ENCODE assay signal across 22 mouse cellular contexts in genomic region chr5:13908257-13908656, GRCm38 (mm10).
DNase-seq lines count a peak whose midpoint lies in the region; ATAC-seq and TF ChIP-seq lines count a peak whose summit lies in the region.
"Had no signal": no experiment of that assay in that cellular context is flagged by ENCODE, and none has a peak within 500 bp of the region (broad histone marks: within the 10 kb centered on the region; RNA-seq: fewer than 3 reads in every experiment).

No protein-coding gene starts in this region.

- H3K4me3 ChIP-seq in kidney, embryonic 15.5 days (replicated peaks): no peak overlapping the region
- H3K4me3 ChIP-seq in myocyte: no peak overlapping the region
- H3K4me3 ChIP-seq: forebrain, embryonic 13.5 days; heart, embryonic 15.5 days; hindbrain, embryonic 15.5 days; intestine, embryonic 15.5 days; liver, embryonic 12.5 days; midbrain, embryonic 12.5 days had no signal

- H3K4me1 ChIP-seq in kidney, embryonic 15.5 days: no peaks in the 10 kb centered on the region
- H3K4me1 ChIP-seq: forebrain, embryonic 13.5 days; heart, embryonic 15.5 days; hindbrain, embryonic 15.5 days; intestine, embryonic 15.5 days; liver, embryonic 12.5 days; midbrain, embryonic 12.5 days had no signal

- H3K36me3 ChIP-seq in kidney, embryonic 15.5 days: no peaks in the 10 kb centered on the region
- no peaks in the 10 kb centered on the region for H3K36me3 ChIP-seq in myocyte (ENCODE audit: control insufficient read depth, insufficient read depth)
- H3K36me3 ChIP-seq: heart, embryonic 15.5 days; hindbrain, embryonic 15.5 days; intestine, embryonic 15.5 days; liver, embryonic 12.5 days; midbrain, embryonic 12.5 days had no signal

- no peak for TF ChIP-seq POLR2A in myocyte (IDR thresholded peaks at IDR 0.05; ENCODE audit: insufficient read length, low read depth)

- DNase-seq in kidney, postnatal 14 days: no peak
- peak; percentile 57 for DNase-seq in embryo, embryonic 10 days (ENCODE audit: low spot score)
- DNase-seq in hindlimb bud, embryonic 11.5 days (ENCODE audit: extremely low spot score, low read depth, low spot score): peak; percentile 64
- no peak for DNase-seq in B cell, adult 2 months
- no peak for DNase-seq in left cerebral cortex, adult 18-20 months (ENCODE audit: low spot score in 2 of 2)
- DNase-seq: adrenal gland, adult 2 months; cerebellum, adult 8-10 months; cerebellum, postnatal 36 days; heart, postnatal 4 days; kidney, postnatal 36 days; lung, adult 18-20 months; lung, postnatal 10 days; retina, postnatal 1 day; right cerebral cortex, postnatal 25 days had no signal

- no peaks in the 10 kb centered on the region for H3K27me3 ChIP-seq in kidney, embryonic 15.5 days
- no peaks in the 10 kb centered on the region for H3K27me3 ChIP-seq in myocyte (ENCODE audit: control insufficient read depth, insufficient read depth, insufficient read length)
- H3K27me3 ChIP-seq: forebrain, embryonic 13.5 days; heart, embryonic 15.5 days; hindbrain, embryonic 15.5 days; intestine, embryonic 15.5 days; liver, embryonic 12.5 days; midbrain, embryonic 12.5 days had no signal

- no peak overlapping the region for H3K27ac ChIP-seq in kidney, embryonic 15.5 days
- H3K27ac ChIP-seq: forebrain, embryonic 13.5 days; heart, embryonic 15.5 days; hindbrain, embryonic 15.5 days; intestine, embryonic 15.5 days; liver, embryonic 12.5 days; midbrain, embryonic 12.5 days had no signal

- H3K9ac ChIP-seq in kidney, embryonic 15.5 days: no peak overlapping the region
- H3K9ac ChIP-seq: forebrain, embryonic 13.5 days; heart, embryonic 15.5 days; hindbrain, embryonic 15.5 days; intestine, embryonic 15.5 days; liver, embryonic 12.5 days; midbrain, embryonic 12.5 days had no signal

- 16% methylated on average over 3 of the region's 3 CpGs for WGBS in kidney, embryonic 15.5 days

- H3ac ChIP-seq in myocyte (ENCODE audit: control insufficient read depth, insufficient read length): no peak overlapping the region

- no peaks in the 10 kb centered on the region for H3K9me3 ChIP-seq in kidney, embryonic 15.5 days (replicated peaks)
- H3K9me3 ChIP-seq: forebrain, embryonic 13.5 days; heart, embryonic 15.5 days; hindbrain, embryonic 15.5 days; intestine, embryonic 15.5 days; liver, embryonic 12.5 days; midbrain, embryonic 12.5 days had no signal

- no peaks in the 10 kb centered on the region for H3K79me2 ChIP-seq in myocyte (ENCODE audit: control insufficient read depth, insufficient read depth)

- ATAC-seq in kidney, embryonic 15.5 days (replicated peaks; ENCODE audit: low FRiP score): peak; percentile 43; the same call in 1 of the 2 replicates
- ATAC-seq: forebrain, embryonic 13.5 days; intestine, embryonic 15.5 days; liver, embryonic 12.5 days had no signal

- H3K4me2 ChIP-seq in kidney, embryonic 15.5 days: no peak overlapping the region
- H3K4me2 ChIP-seq in myocyte (ENCODE audit: low read depth): no peak overlapping the region
- H3K4me2 ChIP-seq: forebrain, embryonic 13.5 days; heart, embryonic 15.5 days; hindbrain, embryonic 15.5 days; intestine, embryonic 15.5 days; liver, embryonic 12.5 days; midbrain, embryonic 12.5 days had no signal

TF ChIP-seq in myocyte, 11 proteins besides CTCF, POLR2A, EP300 and RAD21:
- no peak for TF ChIP-seq REST (IDR thresholded peaks at IDR 0.05; ENCODE audit: insufficient read depth, insufficient read length)
- TF ChIP-seq TCF3 (IDR thresholded peaks at IDR 0.05; ENCODE audit: insufficient read length, low read depth): peak; percentile 54
- TF ChIP-seq POLR2AphosphoS2 (IDR thresholded peaks at IDR 0.05; ENCODE audit: insufficient read length, low read depth): no peak
- TF ChIP-seq SRF (IDR thresholded peaks at IDR 0.05; ENCODE audit: control insufficient read depth, insufficient read length, low read depth): no peak
- peak; percentile 36 to 93 (median 89) for TF ChIP-seq MYOD1 (IDR thresholded peaks at IDR 0.05; ENCODE audit: control insufficient read depth in 1 of 3, insufficient read length in 2 of 3, low read depth in 2 of 3)
- no peak for TF ChIP-seq CEBPB (IDR thresholded peaks at IDR 0.05; ENCODE audit: insufficient read depth, poor library complexity, severe bottlenecking)
- TF ChIP-seq MAX (IDR thresholded peaks at IDR 0.05; ENCODE audit: low read depth): no peak
- no peak for TF ChIP-seq E2F4 (IDR thresholded peaks at IDR 0.05; ENCODE audit: insufficient read depth)
- TF ChIP-seq MYOG (IDR thresholded peaks at IDR 0.05; ENCODE audit: control insufficient read depth in 1 of 3, insufficient read depth in 1 of 3, insufficient read length in 2 of 3, low read depth in 2 of 3): peak in 2 of 3 experiments; percentile 58 to 67
- peak; percentile 77 for TF ChIP-seq USF1 (IDR thresholded peaks at IDR 0.05; ENCODE audit: low read depth)
- peak; percentile 93 for TF ChIP-seq TCF12 (IDR thresholded peaks at IDR 0.05; ENCODE audit: insufficient read depth, poor library complexity, severe bottlenecking)

Comparison
In these comparisons a context has a peak if more than half of its experiments do, and no peak if none do; other contexts are left out.
1. DNase-seq: peak in embryo, embryonic 10 days (single experiment) and hindlimb bud, embryonic 11.5 days (single experiment); none in kidney, postnatal 14 days (single experiment), B cell, adult 2 months (0 of 2) and left cerebral cortex, adult 18-20 months (0 of 2).